Mouse (Mus musculus): Measurements from ENCODE around the gene Tanc2.

GRCm38 (mm10) chr11:105974593-105974992 lies 384.8 kb downstream of the Tanc2 start:
- no peak for TF ChIP-seq CTCF (IDR thresholded peaks at IDR 0.05; ENCODE audit: low read depth)
- no peak for TF ChIP-seq EP300 (optimal IDR thresholded peaks at IDR 0.05)

All from stomach, postnatal 0 days (tissue).